Mouse (Mus musculus) E14TG2a.4 (cell line): ENCODE results near the gene Rhno1.

Source experiments
- CTCF ChIP-seq: conservative IDR thresholded peaks from 2 replicates; pipeline ENCODE4 v1.5.1; 2014; ENCODE audit warnings: low read length
- NANOG ChIP-seq: IDR thresholded peaks from 2 replicates; pipeline ENCODE4 v1.6.1; 2014; ENCODE audit warnings: borderline replicate concordance, low read length, mixed read lengths

DNA sequence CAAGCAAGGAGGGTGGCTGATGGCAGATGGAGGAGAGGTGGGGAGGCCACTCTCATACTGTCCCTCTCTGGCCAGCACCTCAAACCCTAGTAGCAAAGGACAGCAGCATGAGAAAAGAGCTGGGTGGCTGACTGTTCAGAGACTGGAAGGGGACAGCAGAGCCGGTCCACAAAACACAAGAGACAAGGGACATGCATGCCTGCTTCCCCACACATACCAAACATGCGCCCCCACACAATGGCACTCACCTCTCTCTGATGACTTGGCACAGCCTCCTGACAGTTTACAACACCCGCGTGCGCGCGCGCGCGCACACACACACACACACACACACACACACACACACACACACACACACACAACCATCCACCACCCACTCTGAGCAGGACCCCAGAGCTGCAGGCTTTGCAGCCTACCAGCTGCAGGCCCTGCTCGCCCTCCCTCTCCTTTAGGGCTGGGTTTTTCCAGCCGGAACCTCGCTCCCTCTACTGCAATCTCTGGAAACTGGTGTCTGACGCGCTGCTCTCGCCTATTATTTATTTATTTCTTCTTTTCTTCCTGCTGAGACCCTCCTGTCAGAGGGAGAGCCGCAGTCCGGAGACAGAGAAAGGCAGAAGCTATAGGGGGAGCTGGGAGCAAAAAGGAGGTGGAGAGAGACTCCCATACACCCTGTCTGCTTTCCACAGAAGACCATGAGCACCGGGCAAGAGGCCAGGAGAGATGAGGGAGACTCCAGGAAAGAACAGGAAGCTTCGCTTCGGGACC is 36.9 kb upstream of the Rhno1 start:
- TF ChIP-seq CTCF (no peak), NANOG (no peak)
